Mouse (Mus musculus) right cerebral cortex, postnatal 36 days (tissue): ENCODE measurements at regions not wholly inside any gene's neighbourhood (a gene's known extent, or its start where the extent isn't known, plus 50 kb on each side); places are given as distances from the start of the nearest gene placed in this dataset.

Source experiments
- DNase-seq, 2 experiments: peaks; one replicate each; pipeline ENCODE4 v3.0.0; 2022; ENCODE audit warnings: low spot score in 2 of 2, mixed read lengths in 1 of 2

- DNase-seq: no peak
These were observed 90.4 kb upstream of the Pmepa1 start for GRCm38 (mm10) chr2:173366734-173367133.

- DNase-seq: no peak
These were observed 92.6 kb upstream of the Pmepa1 start for GRCm38 (mm10) chr2:173368899-173369298.

- no peak for DNase-seq
These were observed 100.6 kb upstream of the Pmepa1 start for GRCm38 (mm10) chr2:173376926-173377325.

GRCm38 (mm10) chr2:173377497-173378257, 101.3 kb upstream of the Pmepa1 start:
- no peak for DNase-seq

- DNase-seq: no peak
These were observed 103.4 kb upstream of the Pmepa1 start for GRCm38 (mm10) chr2:173379736-173380135.

GRCm38 (mm10) chr2:173380341-173380761, 104.0 kb upstream of the Pmepa1 start:
- DNase-seq: no peak

GRCm38 (mm10) chr2:173382176-173382813, 106.0 kb upstream of the Pmepa1 start:
- no peak for DNase-seq

GRCm38 (mm10) chr2:173384935-173385586, 108.7 kb upstream of the Pmepa1 start:
- DNase-seq: no peak

GRCm38 (mm10) chr2:173385722-173386141, 109.4 kb upstream of the Pmepa1 start:
- no peak for DNase-seq

- DNase-seq: no peak
These were observed 111.8 kb upstream of the Pmepa1 start for GRCm38 (mm10) chr2:173388140-173388539.

GRCm38 (mm10) chr2:173392557-173393323, 116.4 kb upstream of the Pmepa1 start:
- no peak for DNase-seq

- DNase-seq: no peak
These were observed 116.9 kb upstream of the Pmepa1 start for GRCm38 (mm10) chr2:173393324-173393592.

- no peak for DNase-seq
These were observed 119.2 kb upstream of the Pmepa1 start for GRCm38 (mm10) chr2:173395526-173395925.

GRCm38 (mm10) chr2:173397846-173398331, 121.6 kb upstream of the Pmepa1 start:
- no peak for DNase-seq

GRCm38 (mm10) chr2:173405629-173406028, 116.8 kb upstream of the 1700021F07Rik start:
- DNase-seq: no peak

- DNase-seq: peak; percentile 18 to 35
These were observed 115.9 kb upstream of the 1700021F07Rik start for GRCm38 (mm10) chr2:173406344-173407094.

GRCm38 (mm10) chr2:173407133-173407532, 115.3 kb upstream of the 1700021F07Rik start:
- no peak for DNase-seq

- no peak for DNase-seq
These were observed 113.7 kb upstream of the 1700021F07Rik start for GRCm38 (mm10) chr2:173408681-173409081.

- no peak for DNase-seq
These were observed 113.0 kb upstream of the 1700021F07Rik start for GRCm38 (mm10) chr2:173409433-173409832.

- DNase-seq: peak in 1 of 2 experiments; percentile 11
These were observed 108.3 kb upstream of the 1700021F07Rik start for GRCm38 (mm10) chr2:173413906-173414656.
